In the genomic region with DNA sequence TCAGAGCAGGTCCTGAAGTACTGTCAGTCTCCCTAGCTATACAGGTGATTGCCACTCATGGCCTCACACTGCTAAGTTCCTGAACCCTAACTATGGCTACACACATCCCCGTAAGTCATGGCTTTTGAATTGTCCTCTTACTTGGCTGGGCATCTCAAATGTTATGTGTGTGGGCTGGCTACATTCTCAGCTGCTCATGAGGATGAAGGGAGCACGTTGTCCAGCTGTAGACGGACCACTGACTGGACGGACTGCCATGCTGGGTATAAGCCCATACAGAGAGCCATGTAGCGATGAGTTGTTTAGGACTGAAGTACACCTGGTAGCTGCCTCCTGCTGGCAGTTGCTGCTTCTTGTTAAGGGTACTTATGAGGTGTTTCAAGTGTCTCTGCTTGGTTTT, we compare ENCODE assay signal across 26 mouse cellular contexts.
"Had no signal": no experiment of that assay in that cellular context is flagged by ENCODE, and none has a peak within 500 bp of the region (broad histone marks: within the 10 kb centered on the region; RNA-seq: fewer than 3 reads in every experiment).

No protein-coding gene starts in this region.

- DNase-seq: cerebellum, adult 2 months; cerebellum, adult 8-10 months; cerebellum, adult 9-10 months; cerebellum, adult 9-11 months; cerebellum, postnatal 10 days; cerebellum, postnatal 14 days; cerebellum, postnatal 36 days; embryo, embryonic 11 days; forebrain, postnatal 0 days; gastrocnemius, adult 2 months; gastrocnemius, postnatal 10 days; gastrocnemius, postnatal 14 days; gastrocnemius, postnatal 25 days; gastrocnemius, postnatal 36 days; heart, adult 18-20 months had no signal

- H3K4me1 ChIP-seq: embryonic facial prominence, embryonic 12.5 days had no signal

- H3K27ac ChIP-seq: embryonic facial prominence, embryonic 10.5 days; embryonic facial prominence, embryonic 12.5 days; embryonic facial prominence, embryonic 13.5 days; embryonic facial prominence, embryonic 15.5 days; forebrain, embryonic 10.5 days; forebrain, embryonic 12.5 days; forebrain, embryonic 13.5 days; forebrain, embryonic 15.5 days; gastrocnemius, adult 2 months had no signal

- H3K9ac ChIP-seq: embryonic facial prominence, embryonic 12.5 days; embryonic facial prominence, embryonic 13.5 days; embryonic facial prominence, embryonic 15.5 days; forebrain, embryonic 12.5 days; forebrain, embryonic 13.5 days; forebrain, embryonic 15.5 days; forebrain, postnatal 0 days had no signal

- H3K4me3 ChIP-seq: embryonic facial prominence, embryonic 10.5 days; embryonic facial prominence, embryonic 12.5 days; embryonic facial prominence, embryonic 13.5 days; embryonic facial prominence, embryonic 15.5 days; erythroblast, embryonic 14.5 days; forebrain, embryonic 10.5 days; forebrain, embryonic 12.5 days; forebrain, embryonic 13.5 days; forebrain, embryonic 15.5 days; gastrocnemius, adult 2 months had no signal

- H3K36me3 ChIP-seq: embryonic facial prominence, embryonic 15.5 days had no signal

- H3K4me2 ChIP-seq: embryonic facial prominence, embryonic 12.5 days; embryonic facial prominence, embryonic 13.5 days; embryonic facial prominence, embryonic 15.5 days; forebrain, embryonic 12.5 days; forebrain, embryonic 13.5 days; forebrain, embryonic 15.5 days had no signal

- ATAC-seq: forebrain, embryonic 13.5 days; forebrain, embryonic 14.5 days; forebrain, embryonic 15.5 days; forebrain, embryonic 16.5 days; forebrain, postnatal 0 days had no signal

- H3K9me3 ChIP-seq: embryonic facial prominence, embryonic 10.5 days; embryonic facial prominence, embryonic 12.5 days; embryonic facial prominence, embryonic 13.5 days; embryonic facial prominence, embryonic 15.5 days; forebrain, embryonic 10.5 days; forebrain, embryonic 12.5 days; forebrain, embryonic 13.5 days; forebrain, embryonic 15.5 days had no signal

- H3K27me3 ChIP-seq: embryonic facial prominence, embryonic 12.5 days; embryonic facial prominence, embryonic 13.5 days; embryonic facial prominence, embryonic 15.5 days; forebrain, embryonic 12.5 days; forebrain, embryonic 13.5 days; forebrain, embryonic 15.5 days had no signal
